Mouse (Mus musculus): ENCODE results near the gene Bicdl2. TPM values are rescaled to one million over a fixed set of nuclear protein-coding genes. Genes with fewer than 3 reads are reported as not detected.
A peak's percentile ranks its signal among the peaks of the same experiment; 100 is the strongest.

Gene Bicdl2
- polyA plus RNA-seq, 1 experiment from 2014 or later = 0.15 TPM

- Histone ChIP-seq H3K27me3 (ENCODE audit: control insufficient read depth, insufficient read depth, low read length) (peaks cover 9% of the 10 kb centered on the region), H3K9ac (ENCODE audit: low read length) (peak within 1 kb of the TSS; percentile 91)
Measured at GRCm38 (mm10) chr17:23673424-23674073, 13.2 kb downstream of the Bicdl2 start, which contains the start of the genes Hcfc1r1 and Thoc6. TSS of gene Hcfc1r1 (plus strand) at chr17:23673596. TSS of gene Thoc6 (minus strand) at chr17:23673882.

GRCm38 (mm10) chr17:23674271-23674952, 14.1 kb downstream of the Bicdl2 start:
- Histone ChIP-seq H3K4me2 (ENCODE audit: low read length) (peak overlapping the region; percentile 85), H3K4me3 (ENCODE audit: control insufficient read depth in 1 of 2, insufficient read depth in 1 of 2, low read depth in 1 of 2, low read length in 2 of 2) (peak overlapping the region; percentile 72 to 95), H3K9me3 (ENCODE audit: control insufficient read depth, low read length) (no peaks in the 10 kb centered on the region), H3K9ac (ENCODE audit: low read length) (peak overlapping the region; percentile 91), H3K27me3 (ENCODE audit: control insufficient read depth, insufficient read depth, low read length) (peaks cover 17% of the 10 kb centered on the region), H3K4me1 (ENCODE audit: control insufficient read depth in 2 of 2, insufficient read depth in 2 of 2, low read length in 2 of 2) (peaks cover 16 to 38% of the 10 kb centered on the region in 2 experiments), H3K27ac (replicated peaks in 1 of 2; ENCODE audit: control insufficient read depth in 1 of 2, insufficient read depth in 1 of 2, low read depth in 2 of 2, low read length in 2 of 2) (peak overlapping the region; percentile 97 to 99), H3K36me3 (ENCODE audit: control insufficient read depth, insufficient read depth, low read length) (peaks cover 12% of the 10 kb centered on the region)
- WGBS = 11% methylated on average over 9 of the region's 9 CpGs
- no peak for ATAC-seq (ENCODE audit: insufficient number of reproducible peaks, insufficient read depth, low FRiP score, low read depth)

More at GRCm38 (mm10) chr17:23673424-23674073, 13.2 kb downstream of the Bicdl2 start, which contains the start of the genes Hcfc1r1 and Thoc6:
- Histone ChIP-seq H3K4me1 (ENCODE audit: control insufficient read depth in 2 of 2, insufficient read depth in 2 of 2, low read length in 2 of 2) (peaks cover 12 to 34% of the 10 kb centered on the region in 2 experiments), H3K27ac (replicated peaks in 1 of 2; ENCODE audit: control insufficient read depth in 1 of 2, insufficient read depth in 1 of 2, low read depth in 2 of 2, low read length in 2 of 2) (peak within 1 kb of the TSS; percentile 97 to 99), H3K4me3 (ENCODE audit: control insufficient read depth in 1 of 2, insufficient read depth in 1 of 2, low read depth in 1 of 2, low read length in 2 of 2) (peak within 1 kb of the TSS; percentile 72 to 95), H3K36me3 (ENCODE audit: control insufficient read depth, insufficient read depth, low read length) (peaks cover 21% of the 10 kb centered on the region), H3K4me2 (ENCODE audit: low read length) (peak within 1 kb of the TSS; percentile 85), H3K9me3 (ENCODE audit: control insufficient read depth, low read length) (no peaks in the 10 kb centered on the region)
- peak; percentile 85 for ATAC-seq (ENCODE audit: insufficient number of reproducible peaks, insufficient read depth, low FRiP score, low read depth)
- 0% methylated on average over 45 of the region's 45 CpGs for WGBS

GRCm38 (mm10) chr17:23675127-23675526, 14.8 kb downstream of the Bicdl2 start:
- H3K4me1 ChIP-seq (ENCODE audit: control insufficient read depth in 2 of 2, insufficient read depth in 2 of 2, low read length in 2 of 2) = peaks cover 18 to 40% of the 10 kb centered on the region in 2 experiments
- no peak for ATAC-seq (ENCODE audit: insufficient number of reproducible peaks, insufficient read depth, low FRiP score, low read depth)
- H3K27ac ChIP-seq (replicated peaks in 1 of 2; ENCODE audit: control insufficient read depth in 1 of 2, insufficient read depth in 1 of 2, low read depth in 2 of 2, low read length in 2 of 2) = peak overlapping the region; percentile 97 to 99
- H3K4me3 ChIP-seq (ENCODE audit: control insufficient read depth in 1 of 2, insufficient read depth in 1 of 2, low read depth in 1 of 2, low read length in 2 of 2) = peak overlapping the region; percentile 72 to 95
- H3K27me3 ChIP-seq (ENCODE audit: control insufficient read depth, insufficient read depth, low read length) = peaks cover 25% of the 10 kb centered on the region
- H3K4me2 ChIP-seq (ENCODE audit: low read length) = peak overlapping the region; percentile 85
- WGBS = 8% methylated on average over 5 of the region's 5 CpGs
- H3K9me3 ChIP-seq (ENCODE audit: control insufficient read depth, low read length) = no peaks in the 10 kb centered on the region
- peak overlapping the region; percentile 91 for H3K9ac ChIP-seq (ENCODE audit: low read length)
- peaks cover 5% of the 10 kb centered on the region for H3K36me3 ChIP-seq (ENCODE audit: control insufficient read depth, insufficient read depth, low read length)

GRCm38 (mm10) chr17:23675564-23676281, 15.4 kb downstream of the Bicdl2 start:
- WGBS = 6% methylated on average over 15 of the region's 15 CpGs
- ATAC-seq (ENCODE audit: insufficient number of reproducible peaks, insufficient read depth, low FRiP score, low read depth) = no peak
- H3K4me1 ChIP-seq (ENCODE audit: control insufficient read depth in 2 of 2, insufficient read depth in 2 of 2, low read length in 2 of 2) = peaks cover 18 to 40% of the 10 kb centered on the region in 2 experiments

GRCm38 (mm10) chr17:23676473-23677031, 16.2 kb downstream of the Bicdl2 start:
- Histone ChIP-seq H3K4me2 (ENCODE audit: low read length) (peak overlapping the region; percentile 85), H3K9me3 (ENCODE audit: control insufficient read depth, low read length) (no peaks in the 10 kb centered on the region), H3K4me1 (ENCODE audit: control insufficient read depth in 2 of 2, insufficient read depth in 2 of 2, low read length in 2 of 2) (peaks cover 18 to 40% of the 10 kb centered on the region in 2 experiments), H3K27me3 (ENCODE audit: control insufficient read depth, insufficient read depth, low read length) (peaks cover 39% of the 10 kb centered on the region), H3K27ac (replicated peaks in 1 of 2; ENCODE audit: control insufficient read depth in 1 of 2, insufficient read depth in 1 of 2, low read depth in 2 of 2, low read length in 2 of 2) (peak overlapping the region; percentile 97 to 99), H3K4me3 (ENCODE audit: control insufficient read depth in 1 of 2, insufficient read depth in 1 of 2, low read depth in 1 of 2, low read length in 2 of 2) (peak overlapping the region; percentile 72 to 95), H3K9ac (ENCODE audit: low read length) (peak overlapping the region; percentile 91), H3K36me3 (ENCODE audit: control insufficient read depth, insufficient read depth, low read length) (no peaks in the 10 kb centered on the region)
- peak; percentile 48 for ATAC-seq (ENCODE audit: insufficient number of reproducible peaks, insufficient read depth, low FRiP score, low read depth)
- under 1% methylated on average over 37 of the region's 37 CpGs for WGBS

More at GRCm38 (mm10) chr17:23675564-23676281, 15.4 kb downstream of the Bicdl2 start:
- no peaks in the 10 kb centered on the region for H3K36me3 ChIP-seq (ENCODE audit: control insufficient read depth, insufficient read depth, low read length)
- H3K9me3 ChIP-seq (ENCODE audit: control insufficient read depth, low read length) = no peaks in the 10 kb centered on the region
- H3K4me3 ChIP-seq (ENCODE audit: control insufficient read depth in 1 of 2, insufficient read depth in 1 of 2, low read depth in 1 of 2, low read length in 2 of 2) = peak overlapping the region; percentile 72 to 95
- H3K27me3 ChIP-seq (ENCODE audit: control insufficient read depth, insufficient read depth, low read length) = peaks cover 31% of the 10 kb centered on the region
- H3K4me2 ChIP-seq (ENCODE audit: low read length) = peak overlapping the region; percentile 85
- H3K9ac ChIP-seq (ENCODE audit: low read length) = peak overlapping the region; percentile 91
- peak overlapping the region; percentile 97 to 99 for H3K27ac ChIP-seq (replicated peaks in 1 of 2; ENCODE audit: control insufficient read depth in 1 of 2, insufficient read depth in 1 of 2, low read depth in 2 of 2, low read length in 2 of 2)

- H3K36me3 ChIP-seq (ENCODE audit: control insufficient read depth, insufficient read depth, low read length) = no peaks in the 10 kb centered on the region
- ATAC-seq (ENCODE audit: insufficient number of reproducible peaks, insufficient read depth, low FRiP score, low read depth) = peak; percentile 26; the same call in 1 of the 2 replicates
- under 1% methylated on average over 34 of the region's 34 CpGs for WGBS
- no peaks in the 10 kb centered on the region for H3K9me3 ChIP-seq (ENCODE audit: control insufficient read depth, low read length)
- H3K4me3 ChIP-seq (ENCODE audit: control insufficient read depth in 1 of 2, insufficient read depth in 1 of 2, low read depth in 1 of 2, low read length in 2 of 2) = peak within 1 kb of the TSS; percentile 72 to 95
- peak within 1 kb of the TSS; percentile 85 for H3K4me2 ChIP-seq (ENCODE audit: low read length)
- peak within 1 kb of the TSS; percentile 91 for H3K9ac ChIP-seq (ENCODE audit: low read length)
- H3K27me3 ChIP-seq (ENCODE audit: control insufficient read depth, insufficient read depth, low read length) = peaks cover 46% of the 10 kb centered on the region
- peak within 1 kb of the TSS; percentile 97 to 99 for H3K27ac ChIP-seq (replicated peaks in 1 of 2; ENCODE audit: control insufficient read depth in 1 of 2, insufficient read depth in 1 of 2, low read depth in 2 of 2, low read length in 2 of 2)
- peaks cover 18 to 40% of the 10 kb centered on the region in 2 experiments for H3K4me1 ChIP-seq (ENCODE audit: control insufficient read depth in 2 of 2, insufficient read depth in 2 of 2, low read length in 2 of 2)
Measured at GRCm38 (mm10) chr17:23677236-23677679, 17.0 kb downstream of the Bicdl2 start, which contains the start of gene Tnfrsf12a. TSS of gene Tnfrsf12a (minus strand) at chr17:23677468.

Measured in heart, embryonic 14.5 days (tissue).